Mouse (Mus musculus) MEL (cell line): Measurements from ENCODE around the gene Taf6. TPM values are rescaled to one million over a fixed set of nuclear protein-coding genes. Genes with fewer than 3 reads are reported as not detected.

Experiments used
- DNase-seq: peaks from one replicate; pipeline ENCODE4 v3.0.0; 2011; ENCODE audit warnings: low read depth, low spot score
- H3K27ac ChIP-seq: 2 replicates; pipeline ENCODE4 v1.5.1; 2012; ENCODE audit warnings: low read depth, mild to moderate bottlenecking, control low read depth, low read length, moderate library complexity; ENCODE audit not compliant: control insufficient read depth
- H3K27me3 ChIP-seq, 2 experiments: fragments of 150-350 bp in 1 of 2; sonication (generic) in 1 of 2; 2 replicates each; pipeline ENCODE4 v1.6.1; 2012; ENCODE audit warnings: low read length in 2 of 2, mild to moderate bottlenecking in 2 of 2, improper control_type of control experiment in 1 of 2, moderate library complexity in 1 of 2; ENCODE audit not compliant: insufficient read depth in 2 of 2, control insufficient read depth in 1 of 2
- H3K36me3 ChIP-seq, 2 experiments: 2 replicates each; pipeline ENCODE4 v1.6.1; 2012 to 2014; ENCODE audit warnings: low read length in 2 of 2, improper control_type of control experiment in 1 of 2, inconsistent platforms in 1 of 2, mild to moderate bottlenecking in 1 of 2; ENCODE audit not compliant: insufficient read depth in 2 of 2, control insufficient read depth in 1 of 2
- H3K4me1 ChIP-seq, 2 experiments: fragments of 150-350 bp in 1 of 2; sonication (generic) in 1 of 2; 2 replicates each; pipeline ENCODE4 v1.6.1; 2012; ENCODE audit warnings: low read length in 2 of 2, improper control_type of control experiment in 1 of 2, mild to moderate bottlenecking in 1 of 2; ENCODE audit not compliant: insufficient read depth in 2 of 2, control insufficient read depth in 1 of 2
- H3K4me3 ChIP-seq, 2 experiments: fragments of 150-350 bp in 1 of 2; sonication (generic) in 1 of 2; 2 replicates each; pipeline ENCODE4 v1.5.1; 2012; ENCODE audit warnings: low read depth in 2 of 2, low read length in 2 of 2, mild to moderate bottlenecking in 2 of 2, moderate library complexity in 2 of 2, control low read depth in 1 of 2, improper control_type of control experiment in 1 of 2; ENCODE audit not compliant: control insufficient read depth in 1 of 2, insufficient read depth in 1 of 2
- H3K79me2 ChIP-seq: 2 replicates; pipeline ENCODE4 v1.6.1; 2012; ENCODE audit warnings: mild to moderate bottlenecking, low read length, moderate library complexity; ENCODE audit not compliant: control insufficient read depth, poor library complexity, insufficient read depth
- H3K9ac ChIP-seq: 2 replicates; pipeline ENCODE4 v1.6.1; 2012; ENCODE audit warnings: low read depth, mild to moderate bottlenecking, control low read depth, low read length, moderate library complexity; ENCODE audit not compliant: control insufficient read depth, poor library complexity, severe bottlenecking
- H3K9me3 ChIP-seq: fragments of 150-350 bp; sonication (generic); replicated peaks from 2 replicates; pipeline ENCODE4 v1.6.1; 2012; ENCODE audit warnings: mild to moderate bottlenecking, low read length, improper control_type of control experiment, moderate library complexity; ENCODE audit not compliant: insufficient read depth
- BHLHE40 ChIP-seq: IDR thresholded peaks from 2 replicates; pipeline ENCODE4 v1.6.1; 2012; ENCODE audit warnings: low read depth, mild to moderate bottlenecking, inconsistent platforms, low read length, improper control_type of control experiment, borderline replicate concordance
- CHD2 ChIP-seq: IDR thresholded peaks from 2 replicates; pipeline ENCODE4 v1.6.1; 2011; ENCODE audit warnings: low read length, improper control_type of control experiment
- CTCF ChIP-seq, 3 experiments: IDR thresholded peaks in 2 of 3; conservative IDR thresholded peaks in 1 of 3; 2 replicates each; pipeline ENCODE4 v1.5.1; 2011 to 2012; ENCODE audit warnings: low read length in 3 of 3, low read depth in 2 of 3, mild to moderate bottlenecking in 2 of 3, improper control_type of control experiment in 1 of 3, inconsistent platforms in 1 of 3, mixed read lengths in 1 of 3, moderate library complexity in 1 of 3; ENCODE audit not compliant: control insufficient read depth in 1 of 3, insufficient read depth in 1 of 3, poor library complexity in 1 of 3, severe bottlenecking in 1 of 3
- E2F4 ChIP-seq: IDR thresholded peaks from 2 replicates; pipeline ENCODE4 v1.6.1; 2011; ENCODE audit warnings: low read depth, low read length, improper control_type of control experiment, borderline replicate concordance
- EP300 ChIP-seq, 2 experiments: IDR thresholded peaks; 2 replicates each; pipeline ENCODE4 v1.6.1; 2011; ENCODE audit warnings: improper control_type of control experiment in 2 of 2, low read length in 2 of 2, low read depth in 1 of 2, mild to moderate bottlenecking in 1 of 2
- ETS1 ChIP-seq: IDR thresholded peaks from 2 replicates; pipeline ENCODE4 v1.6.1; 2012; ENCODE audit warnings: low read depth, mild to moderate bottlenecking, inconsistent platforms, low read length, improper control_type of control experiment, moderate library complexity
- GABPA ChIP-seq: IDR thresholded peaks from 2 replicates; pipeline ENCODE4 v1.6.1; 2012; ENCODE audit warnings: low read depth, mild to moderate bottlenecking, inconsistent platforms, low read length, improper control_type of control experiment, moderate library complexity
- HCFC1 ChIP-seq: IDR thresholded peaks from 2 replicates; pipeline ENCODE4 v1.6.1; 2012; ENCODE audit warnings: low read depth, mild to moderate bottlenecking, inconsistent platforms, low read length, improper control_type of control experiment, moderate library complexity
- JUND ChIP-seq: IDR thresholded peaks from 2 replicates; pipeline ENCODE4 v1.6.1; 2011; ENCODE audit warnings: low read depth, mild to moderate bottlenecking, improper control_type of control experiment, low read length
- MAFK ChIP-seq: IDR thresholded peaks from 2 replicates; pipeline ENCODE4 v1.6.1; 2011; ENCODE audit warnings: low read depth, mild to moderate bottlenecking, low read length, improper control_type of control experiment, borderline replicate concordance
- MAX ChIP-seq: IDR thresholded peaks from 2 replicates; pipeline ENCODE4 v1.6.1; 2011; ENCODE audit warnings: low read length, improper control_type of control experiment
- MAZ ChIP-seq: IDR thresholded peaks from 2 replicates; pipeline ENCODE4 v1.6.1; 2012; ENCODE audit warnings: low read depth, mild to moderate bottlenecking, inconsistent platforms, low read length, improper control_type of control experiment
- MEF2A ChIP-seq: IDR thresholded peaks from 2 replicates; pipeline ENCODE4 v1.6.1; 2014; ENCODE audit warnings: low read depth, mild to moderate bottlenecking, inconsistent platforms, low read length, improper control_type of control experiment; ENCODE audit not compliant: poor library complexity, insufficient replicate concordance, severe bottlenecking; ENCODE audit errors: extremely low read depth
- MYB ChIP-seq: IDR thresholded peaks from 2 replicates; pipeline ENCODE4 v1.6.1; 2011; ENCODE audit warnings: mild to moderate bottlenecking, low read depth, low read length, improper control_type of control experiment
- MYC ChIP-seq: IDR thresholded peaks from 2 replicates; pipeline ENCODE4 v1.6.1; 2011; ENCODE audit warnings: low read depth, mild to moderate bottlenecking, low read length, improper control_type of control experiment, moderate library complexity
- NRF1 ChIP-seq: IDR thresholded peaks from 2 replicates; pipeline ENCODE4 v1.6.1; 2014; ENCODE audit warnings: low read depth, mild to moderate bottlenecking, inconsistent platforms, low read length, improper control_type of control experiment, moderate library complexity; ENCODE audit not compliant: poor library complexity, insufficient read depth, severe bottlenecking
- POLR2A ChIP-seq, 2 experiments: IDR thresholded peaks; 2 replicates each; pipeline ENCODE4 v1.6.1; 2011 to 2012; ENCODE audit warnings: low read length in 2 of 2, mild to moderate bottlenecking in 2 of 2, control low read depth in 1 of 2, improper control_type of control experiment in 1 of 2, low read depth in 1 of 2, moderate library complexity in 1 of 2; ENCODE audit not compliant: control insufficient read depth in 1 of 2, insufficient read depth in 1 of 2, poor library complexity in 1 of 2
- RAD21 ChIP-seq: IDR thresholded peaks from 2 replicates; pipeline ENCODE4 v1.6.1; 2011; ENCODE audit warnings: mild to moderate bottlenecking, low read depth, low read length, improper control_type of control experiment
- RCOR1 ChIP-seq: IDR thresholded peaks from 2 replicates; pipeline ENCODE4 v1.6.1; 2012; ENCODE audit warnings: low read depth, mild to moderate bottlenecking, inconsistent platforms, low read length, improper control_type of control experiment
- SIN3A ChIP-seq: IDR thresholded peaks from 2 replicates; pipeline ENCODE4 v1.6.1; 2012; ENCODE audit warnings: low read length, improper control_type of control experiment, inconsistent platforms
- TBP ChIP-seq: IDR thresholded peaks from 2 replicates; pipeline ENCODE4 v1.8.0; 2011; ENCODE audit warnings: low read depth, low read length, improper control_type of control experiment
- TCF12 ChIP-seq: IDR thresholded peaks from 2 replicates; pipeline ENCODE4 v1.6.1; 2014; ENCODE audit warnings: low read depth, mild to moderate bottlenecking, inconsistent platforms, low read length, improper control_type of control experiment, moderate library complexity
- ZMIZ1 ChIP-seq: IDR thresholded peaks from 2 replicates; pipeline ENCODE4 v1.6.1; 2012; ENCODE audit warnings: low read depth, mild to moderate bottlenecking, inconsistent platforms, low read length, improper control_type of control experiment, moderate library complexity
- ZNF384 ChIP-seq: IDR thresholded peaks from 2 replicates; pipeline ENCODE4 v1.6.1; 2012; ENCODE audit warnings: low read depth, mild to moderate bottlenecking, inconsistent platforms, low read length, improper control_type of control experiment
- polyA plus RNA-seq, 2 experiments: library from polyadenylated mRNA; stranded (reverse) in 1 of 2; unstranded in 1 of 2; fragments of >175 nt in 1 of 2; fragments of >200 nt in 1 of 2; gene quantifications; 2 replicates each; pipeline versions ENCODE4 v1.2.1 to v1.2.4; 2012; ENCODE audit warnings: low replicate concordance in 2 of 2, low read depth in 1 of 2; ENCODE audit not compliant: insufficient read length in 2 of 2, insufficient read depth in 1 of 2, missing spikeins in 1 of 2
- total RNA-seq: library from RNA; depleted of rRNA; stranded (reverse); fragments of 300-350 nt; gene quantifications from 2 replicates; pipeline ENCODE4 v1.2.3, GENCODE M21; 2012

Taf6 gene
- total and polyA plus RNA-seq, 3 experiments = 52.6 to 94.7 TPM; not detected in 1

DNA sequence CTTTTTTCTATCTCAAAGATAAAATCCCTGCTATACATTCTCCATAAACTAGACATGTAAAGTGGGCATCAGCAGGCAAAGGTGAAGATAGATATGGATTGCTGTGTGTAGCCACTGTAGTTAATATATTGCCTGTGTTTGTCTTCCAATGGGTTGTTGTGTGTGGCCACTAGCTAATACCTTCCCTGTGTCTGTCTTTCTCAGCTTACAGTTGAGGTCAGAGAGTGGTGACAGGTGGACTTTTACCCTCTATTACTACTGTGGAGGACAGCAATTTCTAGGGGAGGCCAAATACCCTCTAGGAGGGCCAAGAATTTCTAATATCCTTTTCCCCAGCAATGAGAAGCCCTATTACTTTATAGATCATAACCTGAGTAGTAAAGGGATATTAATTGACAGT, 47.0 kb upstream of the Taf6 start:
- TF ChIP-seq EP300 (IDR thresholded peaks at IDR 0.05; ENCODE audit: low read depth in 1 of 2, low read length in 2 of 2) (no peak), MAZ (no peak), POLR2A (IDR thresholded peaks at IDR 0.05; ENCODE audit: control insufficient read depth in 1 of 2, insufficient read depth in 1 of 2, low read depth in 1 of 2, low read length in 2 of 2, poor library complexity in 1 of 2) (no peak), ZMIZ1 (no peak), CTCF (IDR thresholded peaks at IDR 0.05 in 2 of 3, conservative IDR thresholded peaks at IDR 0.05 in 1 of 3; ENCODE audit: control insufficient read depth in 1 of 3, insufficient read depth in 1 of 3, low read depth in 2 of 3, low read length in 3 of 3, poor library complexity in 1 of 3, severe bottlenecking in 1 of 3) (no peak), GABPA (no peak), CHD2 (no peak), E2F4 (no peak), TBP (no peak), SIN3A (no peak), MAX (no peak), RAD21 (no peak), HCFC1 (no peak), ZNF384 (no peak), JUND (no peak), NRF1 (no peak), RCOR1 (no peak), MYB (no peak), ETS1 (no peak)
- TF ChIP-seq, all 39 proteins: peak for 0
- Histone ChIP-seq H3K9me3 (no peaks in the 10 kb centered on the region), H3K36me3 (peaks cover 0 to under 1% of the 10 kb centered on the region in 2 experiments; a peak in 1 of 4 replicates), H3K27me3 (no peaks in the 10 kb centered on the region; a peak in 1 of 4 replicates), H3K79me2 (no peaks in the 10 kb centered on the region), H3K27ac (no peak overlapping the region), H3K9ac (no peak overlapping the region), H3K4me1 (peaks cover 0 to 3% of the 10 kb centered on the region in 2 experiments; a peak in 1 of 4 replicates), H3K4me3 (no peak overlapping the region)
- DNase-seq = no peak

DNA sequence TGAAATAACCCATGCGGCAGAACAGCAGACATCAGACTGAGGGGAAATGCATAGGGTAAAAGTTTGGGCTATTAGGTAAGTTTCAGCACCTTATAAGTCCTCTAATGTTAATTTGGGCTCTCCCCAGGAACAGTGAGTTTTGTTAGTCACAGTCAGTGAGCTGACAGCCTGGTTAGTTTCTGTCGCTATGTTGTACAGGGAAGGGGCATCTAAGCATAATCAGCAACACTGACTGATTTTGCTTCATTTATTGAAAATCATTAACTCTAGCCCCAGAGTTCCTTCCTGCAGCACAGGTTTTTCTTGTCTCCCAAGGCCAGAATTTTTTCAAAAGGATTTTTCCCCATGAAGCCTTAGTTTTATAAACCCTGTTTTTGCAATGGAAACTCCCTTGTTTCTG, 46.5 kb upstream of the Taf6 start:
- DNase-seq = no peak
- Histone ChIP-seq H3K36me3 (peaks cover 0 to 3% of the 10 kb centered on the region in 2 experiments; a peak in 1 of 4 replicates), H3K79me2 (no peaks in the 10 kb centered on the region), H3K4me3 (no peak overlapping the region), H3K27ac (no peak overlapping the region), H3K9me3 (no peaks in the 10 kb centered on the region), H3K9ac (no peak overlapping the region), H3K4me1 (peaks cover 2 to 4% of the 10 kb centered on the region in 2 experiments; a peak in 1 of 4 replicates), H3K27me3 (no peaks in the 10 kb centered on the region; a peak in 1 of 4 replicates)
- TF ChIP-seq BHLHE40 (no peak), TCF12 (no peak), POLR2A (IDR thresholded peaks at IDR 0.05; ENCODE audit: control insufficient read depth in 1 of 2, insufficient read depth in 1 of 2, low read depth in 1 of 2, low read length in 2 of 2, poor library complexity in 1 of 2) (no peak), MAFK (no peak), CTCF (IDR thresholded peaks at IDR 0.05 in 2 of 3, conservative IDR thresholded peaks at IDR 0.05 in 1 of 3; ENCODE audit: control insufficient read depth in 1 of 3, insufficient read depth in 1 of 3, low read depth in 2 of 3, low read length in 3 of 3, poor library complexity in 1 of 3, severe bottlenecking in 1 of 3) (no peak), MYC (no peak), MEF2A (no peak)
